Mouse (Mus musculus) liver, embryonic 11.5 days (tissue): ENCODE measurements around the gene Slc4a1ap. TPM values are rescaled to one million over a fixed set of nuclear protein-coding genes. Genes with fewer than 3 reads are reported as not detected.

Experiments
- ATAC-seq: fragments of 200-750 bp; cut with Nextera tagmentation; replicated peaks from 2 replicates; pipeline ENCODE4 v1.8.0; 2017; ENCODE audit warnings: moderate number of reproducible peaks, mild to moderate bottlenecking, moderate TSS enrichment, moderate library complexity; ENCODE audit not compliant: low FRiP score
- DNase-seq: peaks from one replicate; pipeline ENCODE4 v3.0.0-alpha.2; 2017; ENCODE audit warnings: low spot score
- H3K27ac ChIP-seq: fragments of 300-500 bp; sonication (generic); 2 replicates; pipeline ENCODE4 v1.5.1; 2014; ENCODE audit warnings: mild to moderate bottlenecking, low read depth, low read length, control low read depth
- H3K27me3 ChIP-seq: fragments of 300-500 bp; sonication (generic); replicated peaks from 2 replicates; pipeline ENCODE4 v1.6.1; 2014; ENCODE audit warnings: low read length, mixed read lengths; ENCODE audit not compliant: control insufficient read depth, insufficient read depth
- H3K36me3 ChIP-seq: fragments of 300-500 bp; sonication (generic); 2 replicates; pipeline ENCODE4 v1.6.1; 2014; ENCODE audit warnings: mild to moderate bottlenecking, low read length, moderate library complexity, mixed read lengths; ENCODE audit not compliant: control insufficient read depth, insufficient read depth
- H3K4me1 ChIP-seq: fragments of 300-500 bp; sonication (generic); replicated peaks from 2 replicates; pipeline ENCODE4 v1.6.1; 2014; ENCODE audit warnings: low read length, mixed read lengths; ENCODE audit not compliant: control insufficient read depth, insufficient read depth
- H3K4me2 ChIP-seq: fragments of 300-500 bp; sonication (generic); 2 replicates; pipeline ENCODE4 v1.6.1; 2014; ENCODE audit warnings: mild to moderate bottlenecking, control low read depth, moderate library complexity
- H3K4me3 ChIP-seq: fragments of 300-500 bp; sonication (generic); 2 replicates; pipeline ENCODE4 v1.5.1; 2014; ENCODE audit warnings: low read depth, low read length, control low read depth
- H3K9ac ChIP-seq: fragments of 300-500 bp; sonication (generic); 2 replicates; pipeline ENCODE4 v1.6.1; 2014; ENCODE audit warnings: low read depth, low read length, control low read depth
- H3K9me3 ChIP-seq: fragments of 300-500 bp; sonication (generic); 2 replicates; pipeline ENCODE4 v1.6.1; 2016; ENCODE audit warnings: low read length, inconsistent platforms, mixed read lengths; ENCODE audit not compliant: control insufficient read depth
- WGBS: fragments of 180-500 bp; shearing (Covaris S2); extraction: QIAGEN DNeasy Blood & Tissue Kit; methylation state at CpG from one replicate; pipeline ENCODE4 v1.1.7; 2014; 5-methylcytosine and 5-hydroxymethylcytosine counted together
- polyA plus RNA-seq: library from polyadenylated mRNA; unstranded; fragments of >200 nt; fragmentation: Nextera tagmentation; extraction: Ambion mirVana; gene quantifications from 2 replicates; pipeline ENCODE4 v1.2.1, GENCODE M21; 2014

Slc4a1ap gene
- polyA plus RNA-seq = 25.7 and 32.9 TPM in 2 replicates

DNA sequence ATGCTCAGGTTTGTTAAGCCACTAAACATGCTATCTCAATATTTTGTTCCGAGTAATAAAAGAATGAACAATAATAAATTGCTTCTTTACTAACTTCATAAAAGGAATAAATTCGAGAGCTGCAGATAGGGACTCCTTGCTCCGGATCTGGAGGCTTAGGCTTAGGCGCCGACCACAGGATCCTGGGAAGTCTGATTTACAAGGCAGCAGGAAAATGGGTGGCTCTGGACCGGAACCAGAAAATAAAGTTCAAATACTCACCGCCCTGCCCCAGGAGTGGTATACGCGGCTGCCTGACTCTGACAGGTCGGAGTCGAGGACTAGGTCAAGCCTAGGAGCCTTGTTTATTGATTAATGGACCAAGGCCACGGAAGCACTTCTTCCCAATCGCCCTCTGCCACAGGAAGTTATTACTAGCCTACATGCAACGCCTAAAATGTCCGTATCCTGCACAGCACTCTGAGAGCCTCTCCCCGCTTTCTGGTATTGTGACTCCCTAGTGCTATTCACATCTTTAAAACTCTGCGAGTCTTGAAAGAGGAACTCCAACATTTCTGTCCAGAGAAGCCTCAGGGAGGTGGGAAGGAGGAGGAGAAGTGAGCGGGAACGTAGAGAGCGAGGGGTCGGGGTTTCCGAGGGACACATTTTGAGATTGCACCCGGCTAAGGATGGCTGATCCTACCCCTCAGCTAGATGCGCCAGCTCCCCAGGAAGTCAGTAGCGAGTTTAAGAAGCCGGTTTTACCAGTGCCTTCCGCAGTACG lies at the start of gene Slc4a1ap:
Gene Slc4a1ap (plus strand): TSS at position 642 of the 763 bp plus-strand sequence.
- peaks cover 20% of the 10 kb centered on the region for H3K36me3 ChIP-seq
- DNase-seq (peak; percentile 84), ATAC-seq (peak; percentile 84)
- peak within 1 kb of the TSS; percentile 93 for H3K9ac ChIP-seq
- WGBS = under 1% methylated on average over 28 of the region's 28 CpGs
- peaks cover 11% of the 10 kb centered on the region for H3K4me1 ChIP-seq
- no peaks in the 10 kb centered on the region for H3K27me3 ChIP-seq
- H3K4me3 ChIP-seq = peak within 1 kb of the TSS; percentile 97
- H3K4me2 ChIP-seq = peak within 1 kb of the TSS; percentile 96
- peak within 1 kb of the TSS; percentile 49; the same call in 1 of the 2 replicates for H3K27ac ChIP-seq
- no peaks in the 10 kb centered on the region for H3K9me3 ChIP-seq

DNA sequence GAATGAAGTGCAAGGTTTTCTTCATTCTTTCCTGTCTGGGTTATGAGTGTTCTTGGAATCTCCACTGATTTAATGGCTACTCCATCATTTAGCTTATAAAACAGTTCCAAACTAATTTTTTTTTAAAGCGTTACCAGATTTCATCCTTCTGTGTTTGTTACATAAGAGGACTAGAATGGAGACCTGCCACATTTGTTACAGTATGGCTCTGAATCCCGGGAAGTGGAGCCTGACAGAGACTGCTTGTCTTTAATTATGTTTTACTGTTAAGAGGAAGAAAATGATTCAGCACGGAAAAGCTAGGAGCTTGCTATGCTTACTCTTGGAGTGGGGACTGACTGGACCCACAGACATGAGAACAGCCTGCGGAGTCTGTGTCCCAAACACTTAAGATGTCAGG lies 46.3 kb upstream of the Slc4a1ap start:
- H3K36me3 ChIP-seq = peaks cover 32% of the 10 kb centered on the region; the same call in 1 of the 2 replicates
- no peak for ATAC-seq

DNA sequence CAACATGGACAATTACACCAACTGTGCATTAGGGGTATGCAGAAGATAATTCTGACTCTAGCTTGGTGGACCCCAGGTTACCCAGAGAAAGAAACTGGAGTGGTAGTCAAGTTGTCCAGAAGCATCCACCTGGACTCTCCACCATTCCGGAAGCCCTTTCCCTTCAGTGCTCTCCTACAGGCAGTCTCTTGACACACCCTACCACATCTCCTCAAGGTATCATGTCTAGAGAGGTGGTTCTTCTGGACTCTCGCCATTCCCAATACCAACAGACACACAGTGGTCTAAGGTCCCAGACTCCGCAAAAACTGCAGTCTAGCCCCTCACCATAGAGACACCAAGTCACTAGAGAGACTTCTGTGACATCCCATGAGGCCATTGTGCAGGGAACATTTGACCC lies 41.4 kb upstream of the Slc4a1ap start, which contains the start of gene 4930548H24Rik:
Gene 4930548H24Rik (plus strand): TSS at position 301 of the 400 bp plus-strand sequence.
- no peak within 1 kb of the TSS for H3K27ac ChIP-seq
- no peak within 1 kb of the TSS for H3K9ac ChIP-seq
- 87% methylated on average over 3 of the region's 3 CpGs for WGBS
- no peak within 1 kb of the TSS for H3K4me3 ChIP-seq
- no peaks in the 10 kb centered on the region for H3K27me3 ChIP-seq
- H3K9me3 ChIP-seq = no peaks in the 10 kb centered on the region
- DNase-seq (no peak), ATAC-seq (no peak)
- no peaks in the 10 kb centered on the region for H3K4me1 ChIP-seq
- H3K4me2 ChIP-seq = no peak within 1 kb of the TSS
- peaks cover 7% of the 10 kb centered on the region; the same call in 1 of the 2 replicates for H3K36me3 ChIP-seq

More for the DNA sequence above, 46.3 kb upstream of the Slc4a1ap start:
- WGBS = 83% methylated on average over 4 of the region's 4 CpGs
- Histone ChIP-seq H3K4me1 (no peaks in the 10 kb centered on the region), H3K27ac (no peak overlapping the region), H3K4me2 (no peak overlapping the region), H3K4me3 (no peak overlapping the region), H3K9me3 (no peaks in the 10 kb centered on the region), H3K27me3 (no peaks in the 10 kb centered on the region), H3K9ac (no peak overlapping the region)
- DNase-seq = no peak

DNA sequence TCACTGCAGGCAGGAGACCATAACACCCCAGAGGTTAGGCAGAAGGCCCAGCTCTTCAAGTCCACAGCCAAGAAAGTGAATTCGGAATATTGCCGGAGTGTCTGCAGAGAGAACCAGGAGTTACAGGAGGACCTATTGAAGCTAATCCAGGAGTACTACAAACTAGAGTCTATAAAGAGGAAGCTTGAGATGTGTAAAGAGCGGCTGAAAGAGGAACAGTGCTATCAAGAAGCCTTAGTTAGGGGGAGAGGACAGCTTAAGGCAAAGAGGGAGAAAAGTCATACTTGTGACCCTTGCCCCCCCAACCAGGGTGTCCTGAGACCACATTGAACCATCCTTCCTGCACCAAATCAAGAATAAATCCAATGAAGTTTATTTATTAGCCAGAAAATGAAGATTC lies 38.9 kb upstream of the Slc4a1ap start:
- H3K9me3 ChIP-seq = no peaks in the 10 kb centered on the region
- H3K4me3 ChIP-seq = no peak overlapping the region
- H3K4me1 ChIP-seq = no peaks in the 10 kb centered on the region
- 79% methylated on average over 3 of the region's 3 CpGs for WGBS
- ATAC-seq (no peak), DNase-seq (no peak)
- no peak overlapping the region for H3K4me2 ChIP-seq
- H3K36me3 ChIP-seq = no peaks in the 10 kb centered on the region; the same call in 1 of the 2 replicates
- no peak overlapping the region for H3K27ac ChIP-seq
- H3K27me3 ChIP-seq = no peaks in the 10 kb centered on the region
- no peak overlapping the region for H3K9ac ChIP-seq

DNA sequence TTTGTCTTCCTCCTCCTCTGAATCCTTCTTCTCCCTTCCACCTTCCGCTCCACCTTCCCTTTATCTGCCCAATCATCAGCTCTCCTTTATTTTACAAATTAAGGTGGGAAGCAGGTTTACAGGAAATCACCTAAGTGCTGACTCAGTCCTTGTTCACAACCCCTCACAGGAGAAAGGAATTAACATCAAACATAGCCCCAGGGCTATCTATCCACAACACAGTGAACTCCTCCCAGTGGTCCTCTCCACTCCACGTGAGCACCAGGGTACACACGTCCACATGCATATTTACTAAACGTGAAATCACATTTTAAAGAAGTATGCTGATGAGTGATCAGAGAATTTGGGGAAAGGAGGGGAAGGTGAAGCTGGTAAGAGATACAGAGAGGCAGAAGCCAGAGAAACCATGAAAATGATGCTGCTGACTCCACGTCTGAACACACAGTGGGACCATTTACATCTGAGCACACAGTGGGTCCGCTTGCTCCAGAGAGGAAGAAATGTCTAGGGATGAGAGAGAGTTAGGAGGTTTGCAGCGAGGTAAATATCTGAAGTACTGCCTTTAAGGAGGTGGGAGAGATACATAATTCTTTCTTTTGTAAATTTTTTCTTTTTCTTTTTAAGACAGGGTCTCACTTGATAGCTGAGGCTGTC lies 37.6 kb upstream of the Slc4a1ap start:
- no peak overlapping the region for H3K4me2 ChIP-seq
- no peaks in the 10 kb centered on the region; the same call in 1 of the 2 replicates for H3K36me3 ChIP-seq
- DNase-seq (no peak), ATAC-seq (no peak)
- 64% methylated on average over 7 of the region's 7 CpGs for WGBS
- no peaks in the 10 kb centered on the region for H3K4me1 ChIP-seq
- H3K9me3 ChIP-seq = no peaks in the 10 kb centered on the region
- no peak overlapping the region for H3K9ac ChIP-seq
- H3K27me3 ChIP-seq = no peaks in the 10 kb centered on the region
- no peak overlapping the region for H3K27ac ChIP-seq
- no peak overlapping the region for H3K4me3 ChIP-seq

DNA sequence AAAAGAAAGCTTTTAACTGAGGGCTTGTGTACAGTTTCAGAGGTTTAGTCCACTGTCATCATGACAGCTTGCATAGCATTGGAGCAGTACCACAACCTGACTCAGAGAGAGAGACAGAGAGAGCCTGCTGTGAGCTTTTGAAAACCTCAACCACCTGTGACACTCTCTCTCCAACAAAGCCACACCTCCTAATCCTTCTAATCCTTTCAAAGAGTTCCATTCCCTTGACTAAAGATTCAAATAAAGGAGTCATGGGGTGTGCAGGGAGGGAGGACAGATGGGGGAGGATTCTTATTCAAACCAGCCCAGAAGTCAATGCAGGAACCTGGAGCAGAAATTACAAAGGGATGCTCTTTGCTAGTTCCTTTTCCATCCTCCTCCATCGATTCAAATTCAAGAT lies 34.8 kb upstream of the Slc4a1ap start:
- Histone ChIP-seq H3K4me1 (peaks cover 7% of the 10 kb centered on the region), H3K9me3 (no peaks in the 10 kb centered on the region), H3K4me2 (no peak overlapping the region), H3K9ac (no peak overlapping the region), H3K4me3 (no peak overlapping the region), H3K36me3 (peaks cover 8% of the 10 kb centered on the region; the same call in 1 of the 2 replicates), H3K27me3 (no peaks in the 10 kb centered on the region), H3K27ac (no peak overlapping the region)
- ATAC-seq (no peak), DNase-seq (no peak)
- WGBS = 61% methylated on average over 1 of the region's 1 CpGs

DNA sequence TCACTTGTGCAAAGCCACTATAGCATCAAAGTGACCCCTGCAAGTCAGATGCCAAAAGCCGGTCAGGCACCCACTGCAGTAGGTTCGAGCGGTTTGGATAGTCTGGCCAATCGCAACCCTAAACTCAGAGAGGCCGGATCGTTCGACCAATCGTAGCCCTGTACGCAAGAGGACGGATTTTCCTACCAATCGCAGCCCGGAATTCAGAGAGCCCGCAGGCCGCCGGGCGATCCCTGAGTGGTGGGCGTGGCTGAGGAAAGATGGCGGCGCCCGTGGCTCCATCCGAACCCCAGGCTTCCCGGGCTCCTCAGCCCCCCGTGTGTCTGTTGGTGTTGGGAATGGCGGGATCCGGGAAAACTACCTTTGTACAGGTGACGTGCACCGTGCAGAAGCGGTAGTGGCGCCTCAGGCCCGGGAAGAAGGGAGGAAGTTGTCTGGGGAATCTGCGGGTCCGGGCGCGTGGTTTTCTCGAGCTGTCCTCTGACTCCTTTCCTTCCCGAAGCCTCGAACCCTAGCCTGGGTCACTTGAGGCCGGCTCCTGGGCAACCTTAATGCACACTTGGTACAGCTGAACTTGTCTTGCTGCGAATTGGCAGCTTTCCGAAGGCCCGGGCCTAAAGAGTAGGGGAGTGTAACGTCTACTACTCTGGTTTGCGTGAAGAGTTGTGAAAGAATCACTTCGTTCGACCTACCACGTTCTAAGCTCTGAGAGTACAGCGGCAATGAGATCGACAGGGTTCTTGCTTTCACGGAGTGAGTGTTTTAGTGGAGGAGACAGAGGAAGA lies 32.1 kb upstream of the Slc4a1ap start, which contains the start of gene Gpn1:
Gene Gpn1 (plus strand): TSS at position 229 of the 785 bp plus-strand sequence.
- H3K4me2 ChIP-seq = peak within 1 kb of the TSS; percentile 84
- H3K4me1 ChIP-seq = peaks cover 7% of the 10 kb centered on the region
- no peak within 1 kb of the TSS for H3K27ac ChIP-seq
- ATAC-seq (peak; percentile 100), DNase-seq (peak; percentile 85)
- H3K9ac ChIP-seq = peak within 1 kb of the TSS; percentile 86
- peak within 1 kb of the TSS; percentile 88 for H3K4me3 ChIP-seq
- no peaks in the 10 kb centered on the region for H3K27me3 ChIP-seq
- under 1% methylated on average over 49 of the region's 49 CpGs for WGBS
- peaks cover 23% of the 10 kb centered on the region; the same call in 1 of the 2 replicates for H3K36me3 ChIP-seq
- no peaks in the 10 kb centered on the region for H3K9me3 ChIP-seq

DNA sequence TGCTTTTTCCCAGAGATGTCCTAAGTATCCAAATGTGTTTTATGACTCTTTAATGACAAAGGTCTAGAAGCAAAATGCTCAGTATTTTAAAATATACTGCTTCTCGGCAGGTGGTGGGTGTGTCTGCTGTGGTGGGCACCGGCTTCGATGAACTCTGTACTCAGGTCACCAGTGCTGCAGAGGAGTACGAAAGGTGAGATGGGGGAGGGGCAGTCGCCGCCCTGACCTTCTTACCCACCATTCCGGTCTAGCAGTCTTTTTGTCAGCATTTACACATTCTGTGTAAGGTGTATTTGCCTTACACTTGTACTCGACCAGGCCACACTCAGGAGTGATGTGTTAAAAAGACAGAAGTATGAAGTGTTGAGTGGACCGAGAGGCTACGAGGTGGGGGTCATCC lies 22.0 kb upstream of the Slc4a1ap start:
- WGBS = 86% methylated on average over 10 of the region's 10 CpGs
- Histone ChIP-seq H3K4me3 (no peak overlapping the region), H3K9me3 (no peaks in the 10 kb centered on the region), H3K27ac (no peak overlapping the region), H3K36me3 (peaks cover 43% of the 10 kb centered on the region), H3K27me3 (no peaks in the 10 kb centered on the region), H3K4me2 (no peak overlapping the region), H3K4me1 (no peaks in the 10 kb centered on the region), H3K9ac (no peak overlapping the region)
- no peak for DNase-seq
- no peak for ATAC-seq
